Mouse (Mus musculus) right cerebral cortex, postnatal 10 days (tissue): Measurements from ENCODE around the gene Zfp760.
A peak's percentile ranks its signal among the peaks of the same experiment; 100 is the strongest.
"Not testable (repeated sequence)": the region's sequence is repeated elsewhere in the genome, so short reads cannot be mapped to it uniquely, and the experiment has no call there.

Experiments used
- DNase-seq, 2 experiments: peaks; one replicate each; pipeline ENCODE4 v3.0.0; 2021; ENCODE audit warnings: low spot score in 2 of 2

Zfp760 gene

GRCm38 (mm10) chr17:21707343-21707996 is at the start of gene Zfp760:
TSS of gene Zfp760 (plus strand) at chr17:21707741.
- peak; percentile 87 to 92 for DNase-seq

- DNase-seq = not testable (repeated sequence)
These were observed 28.7 kb upstream of the Zfp760 start for GRCm38 (mm10) chr17:21678826-21679225.

- peak; percentile 84 to 91 for DNase-seq
These were observed 28.1 kb upstream of the Zfp760 start for GRCm38 (mm10) chr17:21679273-21680018.

- not testable (repeated sequence) for DNase-seq
These were observed 27.5 kb upstream of the Zfp760 start for GRCm38 (mm10) chr17:21680019-21680376.

- no peak for DNase-seq
These were observed 16.0 kb upstream of the Zfp760 start, which contains the start of gene Gm10226 for GRCm38 (mm10) chr17:21691560-21691959. TSS of gene Gm10226 (plus strand) at chr17:21691860.

- no peak for DNase-seq
These were observed 14.2 kb upstream of the Zfp760 start for GRCm38 (mm10) chr17:21693342-21693741.

GRCm38 (mm10) chr17:21696073-21696472 is 11.5 kb upstream of the Zfp760 start:
- no peak for DNase-seq

- DNase-seq = no peak
These were observed 5.0 kb upstream of the Zfp760 start for GRCm38 (mm10) chr17:21702281-21703240.

- no peak for DNase-seq
These were observed 4.1 kb upstream of the Zfp760 start for GRCm38 (mm10) chr17:21703414-21703813.

GRCm38 (mm10) chr17:21708401-21708800 is 860 bp downstream of the Zfp760 start:
- DNase-seq = no peak

- DNase-seq = not testable (repeated sequence)
These were observed 23.0 kb downstream of the Zfp760 start, which contains the start of gene Zfp229 for GRCm38 (mm10) chr17:21730495-21730894. TSS of gene Zfp229 (plus strand) at chr17:21730795.

GRCm38 (mm10) chr17:21733049-21733448 is 25.5 kb downstream of the Zfp760 start:
- DNase-seq = no peak

GRCm38 (mm10) chr17:21733529-21734031 is 26.0 kb downstream of the Zfp760 start:
- peak; percentile 75 to 77 for DNase-seq

- no peak for DNase-seq
These were observed 45.2 kb downstream of the Zfp760 start for GRCm38 (mm10) chr17:21752791-21753190.

GRCm38 (mm10) chr17:21753342-21754208 is 46.0 kb downstream of the Zfp760 start:
- DNase-seq = peak in 1 of 2 experiments; percentile 33

- no peak for DNase-seq
These were observed 62.8 kb downstream of the Zfp760 start for GRCm38 (mm10) chr17:21770336-21770735.
